Mouse (Mus musculus): ENCODE data around the gene Trim14. TPM values are rescaled to one million over a fixed set of nuclear protein-coding genes. Genes with fewer than 3 reads are reported as not detected.

Trim14 gene
- polyA plus RNA-seq, 2 experiments: 2.5 to 3.3 TPM

DNA sequence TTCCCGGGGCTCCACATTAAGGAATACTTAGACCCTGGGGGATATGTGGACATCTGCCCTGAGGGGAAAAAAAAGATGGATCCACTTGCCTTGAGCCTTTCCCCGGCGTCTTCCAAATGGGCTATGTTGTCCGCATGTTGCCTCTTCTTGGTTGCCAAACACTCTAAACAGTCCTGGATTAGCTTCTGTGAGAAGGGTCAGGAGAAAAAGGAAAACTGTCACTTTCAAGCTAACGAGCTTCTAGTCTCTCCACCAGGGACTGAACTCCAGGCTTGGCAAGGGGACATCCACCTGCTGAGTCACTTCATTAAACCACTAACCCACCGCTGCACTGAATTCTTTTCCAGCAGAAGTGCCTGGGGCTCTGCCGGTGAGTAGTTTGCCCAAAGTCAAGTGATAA lies 3.0 kb downstream of the Trim14 start:
- TF ChIP-seq POLR2A (IDR thresholded peaks at IDR 0.05; ENCODE audit: borderline replicate concordance, extremely low read depth, insufficient read depth, insufficient read length): no peak
- WGBS: 72% methylated on average over 7 of the region's 7 CpGs
- Histone ChIP-seq H3K4me1 (ENCODE audit: control insufficient read depth, insufficient read depth, low read length) (peaks cover 8% of the 10 kb centered on the region; the same call in 1 of the 2 replicates), H3K27me3 (ENCODE audit: control insufficient read depth, insufficient read depth, low read length) (peaks cover 40% of the 10 kb centered on the region), H3K9ac (ENCODE audit: low read depth, low read length, severe bottlenecking) (no peak overlapping the region), H3K36me3 (ENCODE audit: control insufficient read depth, insufficient read depth, low read length) (no peaks in the 10 kb centered on the region), H3K27ac (replicated peaks; ENCODE audit: low read depth, low read length) (no peak overlapping the region), H3K4me3 (replicated peaks; ENCODE audit: low read length) (no peak overlapping the region), H3K9me3 (ENCODE audit: control insufficient read depth, low read length) (no peaks in the 10 kb centered on the region), H3K4me2 (replicated peaks; ENCODE audit: low read depth, low read length, severe bottlenecking) (no peak overlapping the region)
- DNase-seq (ENCODE audit: low spot score) (no peak), ATAC-seq (ENCODE audit: low FRiP score, low read depth) (no peak)

DNA sequence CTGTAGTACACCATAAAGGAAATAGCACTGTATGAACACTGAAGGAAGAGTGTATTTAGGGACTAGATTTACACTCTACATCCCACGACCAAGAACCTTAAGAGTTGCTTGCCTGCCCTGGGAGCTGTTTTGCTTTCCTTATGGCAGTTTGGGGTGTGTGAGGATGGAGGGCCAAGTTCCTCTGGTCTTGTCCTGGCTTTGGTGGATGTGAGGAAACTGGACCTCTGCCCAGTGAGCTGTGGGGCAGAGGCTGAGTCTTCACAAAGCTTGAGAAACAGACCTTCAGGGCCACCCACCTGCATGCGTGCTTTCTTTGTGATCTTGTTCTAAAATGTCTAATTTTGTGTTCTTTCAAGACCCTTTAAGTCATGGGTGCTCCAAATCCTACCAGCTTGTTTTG lies 3.4 kb downstream of the Trim14 start:
- H3K4me2 ChIP-seq (replicated peaks; ENCODE audit: low read depth, low read length, severe bottlenecking): no peak overlapping the region
- H3K9ac ChIP-seq (ENCODE audit: low read depth, low read length, severe bottlenecking): no peak overlapping the region
- no peak for ATAC-seq (ENCODE audit: low FRiP score, low read depth)
- H3K27ac ChIP-seq (replicated peaks; ENCODE audit: low read depth, low read length): no peak overlapping the region
- no peak overlapping the region for H3K4me3 ChIP-seq (replicated peaks; ENCODE audit: low read length)
- WGBS: 85% methylated on average over 2 of the region's 2 CpGs
- TF ChIP-seq POLR2A (IDR thresholded peaks at IDR 0.05; ENCODE audit: borderline replicate concordance, extremely low read depth, insufficient read depth, insufficient read length): no peak
- peaks cover 40% of the 10 kb centered on the region for H3K27me3 ChIP-seq (ENCODE audit: control insufficient read depth, insufficient read depth, low read length)
- H3K4me1 ChIP-seq (ENCODE audit: control insufficient read depth, insufficient read depth, low read length): peaks cover 8% of the 10 kb centered on the region; the same call in 1 of the 2 replicates
- DNase-seq (ENCODE audit: low spot score): no peak
- H3K9me3 ChIP-seq (ENCODE audit: control insufficient read depth, low read length): no peaks in the 10 kb centered on the region
- no peaks in the 10 kb centered on the region for H3K36me3 ChIP-seq (ENCODE audit: control insufficient read depth, insufficient read depth, low read length)

DNA sequence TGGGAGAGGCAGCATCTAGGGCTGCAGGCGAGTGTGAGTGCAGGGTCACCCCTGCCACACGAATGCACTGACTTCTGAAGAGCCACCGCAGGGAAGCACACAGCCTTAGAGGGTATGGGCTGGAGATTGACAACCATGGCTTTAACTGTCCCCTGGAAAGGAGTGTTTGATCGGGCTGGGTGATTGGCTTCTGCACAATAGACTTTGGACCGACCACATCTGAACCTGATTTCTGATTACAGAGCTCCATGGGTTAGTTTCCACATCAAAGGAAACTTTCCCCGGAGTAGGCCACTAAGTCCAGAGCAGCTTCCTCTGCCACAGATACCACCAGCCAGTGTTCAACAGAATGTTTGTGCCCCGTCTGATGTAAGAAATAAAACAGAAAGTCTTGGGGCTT lies 6.2 kb downstream of the Trim14 start:
- TF ChIP-seq POLR2A (IDR thresholded peaks at IDR 0.05; ENCODE audit: borderline replicate concordance, extremely low read depth, insufficient read depth, insufficient read length): no peak
- WGBS: 33% methylated on average over 7 of the region's 7 CpGs
- DNase-seq (ENCODE audit: low spot score) (no peak), ATAC-seq (ENCODE audit: low FRiP score, low read depth) (no peak)
- Histone ChIP-seq H3K27me3 (ENCODE audit: control insufficient read depth, insufficient read depth, low read length) (peaks cover 19% of the 10 kb centered on the region), H3K4me3 (replicated peaks; ENCODE audit: low read length) (no peak overlapping the region), H3K9me3 (ENCODE audit: control insufficient read depth, low read length) (no peaks in the 10 kb centered on the region), H3K4me1 (ENCODE audit: control insufficient read depth, insufficient read depth, low read length) (0 out of 2 replicates have a peak, but pooled peaks cover 3% of the 10 kb centered on the region), H3K9ac (ENCODE audit: low read depth, low read length, severe bottlenecking) (no peak overlapping the region), H3K36me3 (ENCODE audit: control insufficient read depth, insufficient read depth, low read length) (no peaks in the 10 kb centered on the region), H3K4me2 (replicated peaks; ENCODE audit: low read depth, low read length, severe bottlenecking) (no peak overlapping the region), H3K27ac (replicated peaks; ENCODE audit: low read depth, low read length) (no peak overlapping the region)

DNA sequence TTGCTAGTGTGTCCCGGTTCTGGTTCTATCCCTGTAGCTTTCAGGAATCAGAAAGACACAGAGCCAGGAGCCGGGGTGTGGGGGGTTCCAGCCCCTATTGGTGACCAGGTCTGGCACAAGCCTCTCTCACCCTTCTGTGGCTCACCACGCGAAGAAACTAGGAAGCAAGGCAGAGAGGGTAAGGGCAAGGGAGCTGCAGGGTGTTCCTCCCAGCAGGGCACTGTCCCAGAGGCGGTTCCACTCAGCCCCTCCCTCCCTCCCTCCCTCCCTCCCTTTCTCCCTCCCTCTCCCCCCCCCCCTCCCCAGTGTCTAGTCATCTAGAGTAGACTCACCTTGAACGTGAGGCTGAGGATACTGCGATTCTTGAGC lies 8.4 kb downstream of the Trim14 start:
- WGBS: 2% methylated on average over 6 of the region's 7 CpGs
- Histone ChIP-seq H3K9ac (ENCODE audit: low read depth, low read length, severe bottlenecking) (no peak overlapping the region), H3K36me3 (ENCODE audit: control insufficient read depth, insufficient read depth, low read length) (no peaks in the 10 kb centered on the region), H3K27me3 (ENCODE audit: control insufficient read depth, insufficient read depth, low read length) (peaks cover 3% of the 10 kb centered on the region; the same call in 1 of the 2 replicates), H3K9me3 (ENCODE audit: control insufficient read depth, low read length) (no peaks in the 10 kb centered on the region), H3K27ac (replicated peaks; ENCODE audit: low read depth, low read length) (no peak overlapping the region), H3K4me1 (ENCODE audit: control insufficient read depth, insufficient read depth, low read length) (no peaks in the 10 kb centered on the region), H3K4me3 (replicated peaks; ENCODE audit: low read length) (peak overlapping the region; percentile 21), H3K4me2 (replicated peaks; ENCODE audit: low read depth, low read length, severe bottlenecking) (peak overlapping the region; percentile 45)
- ATAC-seq (ENCODE audit: low FRiP score, low read depth) (no peak), DNase-seq (ENCODE audit: low spot score) (no peak)
- no peak for TF ChIP-seq POLR2A (IDR thresholded peaks at IDR 0.05; ENCODE audit: borderline replicate concordance, extremely low read depth, insufficient read depth, insufficient read length)

DNA sequence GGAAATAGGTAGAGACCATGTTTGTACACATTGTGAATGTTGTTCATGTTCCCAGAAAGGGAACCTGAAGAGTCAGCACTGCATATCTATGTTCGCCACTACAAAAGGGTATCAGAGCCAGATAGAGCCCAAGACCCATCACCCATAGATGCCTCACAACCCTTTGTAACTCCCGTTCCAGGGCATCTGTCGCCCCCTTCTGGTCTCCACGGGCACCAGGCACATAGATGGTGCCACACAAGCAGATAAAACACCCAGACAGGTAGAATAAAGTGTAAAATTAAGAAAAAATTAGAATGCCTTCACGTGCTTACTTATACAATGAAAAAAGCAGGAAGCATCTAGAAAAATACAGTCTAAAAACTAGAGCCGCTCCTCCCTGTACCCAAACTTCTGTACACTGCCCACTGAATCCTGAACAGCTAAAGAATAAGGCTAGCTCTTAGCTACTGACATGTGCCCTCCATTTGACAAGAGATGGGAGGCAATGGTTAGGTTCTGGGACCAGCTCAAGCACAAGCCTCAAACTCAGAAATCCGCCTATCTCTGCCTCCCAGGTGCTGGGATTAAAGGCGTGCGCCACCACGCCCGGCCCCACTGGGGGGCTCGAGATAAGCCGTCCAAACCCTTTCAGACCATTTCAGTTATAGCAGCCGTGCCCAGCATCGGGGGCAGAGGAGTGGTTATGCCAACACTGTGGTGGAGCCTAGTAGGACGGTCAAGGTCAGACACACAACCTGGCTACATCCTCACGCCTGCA lies 9.0 kb downstream of the Trim14 start:
- Histone ChIP-seq H3K4me1 (ENCODE audit: control insufficient read depth, insufficient read depth, low read length) (no peaks in the 10 kb centered on the region), H3K9ac (ENCODE audit: low read depth, low read length, severe bottlenecking) (no peak overlapping the region), H3K9me3 (ENCODE audit: control insufficient read depth, low read length) (no peaks in the 10 kb centered on the region), H3K36me3 (ENCODE audit: control insufficient read depth, insufficient read depth, low read length) (no peaks in the 10 kb centered on the region), H3K27ac (replicated peaks; ENCODE audit: low read depth, low read length) (no peak overlapping the region), H3K27me3 (ENCODE audit: control insufficient read depth, insufficient read depth, low read length) (no peaks in the 10 kb centered on the region), H3K4me2 (replicated peaks; ENCODE audit: low read depth, low read length, severe bottlenecking) (peak overlapping the region; percentile 45), H3K4me3 (replicated peaks; ENCODE audit: low read length) (peak overlapping the region; percentile 21)
- TF ChIP-seq POLR2A (IDR thresholded peaks at IDR 0.05; ENCODE audit: borderline replicate concordance, extremely low read depth, insufficient read depth, insufficient read length): no peak
- 36% methylated on average over 17 of the region's 17 CpGs for WGBS
- DNase-seq (ENCODE audit: low spot score): no peak
- no peak for ATAC-seq (ENCODE audit: low FRiP score, low read depth)
